Mouse (Mus musculus): ENCODE measurements around the gene Prph2. TPM values are rescaled to one million over a fixed set of nuclear protein-coding genes. Genes with fewer than 3 reads are reported as not detected.

Prph2 gene
- polyA plus RNA-seq, 1 experiment, result not detected

DNA sequence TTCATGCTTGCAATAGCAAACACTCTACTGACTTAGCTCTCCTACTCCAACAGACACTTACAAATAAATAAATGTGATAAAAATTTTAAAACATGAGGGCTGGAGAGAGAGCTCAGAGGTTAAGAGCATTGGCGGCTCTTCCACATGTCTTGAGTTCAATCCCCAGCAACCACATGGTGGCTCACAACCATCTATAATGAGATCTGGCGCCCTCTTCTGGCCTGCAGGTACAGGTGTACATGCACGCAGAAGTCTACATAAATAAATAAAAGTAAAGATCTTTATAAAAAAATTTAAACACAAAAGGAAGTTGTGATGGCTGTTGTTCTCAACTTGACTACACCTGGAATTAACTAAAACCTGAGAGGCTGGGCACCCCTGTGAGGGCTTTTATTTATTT is 34.6 kb upstream of the Prph2 start:
- WGBS, result 93% methylated on average over 3 of the region's 3 CpGs
- DNase-seq, result no peak

DNA sequence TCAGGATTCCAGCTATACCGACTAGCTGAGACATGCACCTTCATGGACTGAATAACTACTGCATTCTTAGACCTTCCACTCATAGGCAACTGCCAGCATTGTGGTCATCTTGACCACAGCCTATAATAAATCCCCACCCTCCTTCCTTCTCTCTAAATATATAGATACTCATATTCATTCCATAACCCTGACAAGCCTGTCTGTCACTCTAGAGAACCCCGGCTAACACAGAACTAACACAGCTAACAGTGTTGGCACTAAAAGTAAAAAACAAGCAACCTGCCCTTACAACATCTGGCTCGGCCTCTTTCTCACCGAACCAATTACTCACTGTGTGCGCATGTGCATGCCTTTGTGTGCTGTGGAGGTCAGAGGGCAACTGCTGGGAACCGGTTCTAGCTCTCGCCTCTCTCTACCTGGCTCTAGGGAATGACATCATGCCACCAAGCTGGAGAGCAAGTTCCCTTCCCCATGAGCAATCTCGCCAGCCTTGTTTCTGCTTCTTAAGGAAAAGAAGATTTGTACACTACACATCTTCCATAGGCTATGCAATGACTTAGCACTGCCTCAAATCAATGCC is 33.8 kb upstream of the Prph2 start:
- TF ChIP-seq CTCF (conservative IDR thresholded peaks at IDR 0.05; ENCODE audit: insufficient read depth, insufficient read length, low read depth, low read length) (no peak), POLR2A (IDR thresholded peaks at IDR 0.05; ENCODE audit: low read depth, low read length) (no peak)
- Histone ChIP-seq H3K36me3 (ENCODE audit: control insufficient read depth, insufficient read depth, low read length) (no peaks in the 10 kb centered on the region), H3K4me1 (ENCODE audit: control insufficient read depth, insufficient read depth, low read length) (peaks cover 17% of the 10 kb centered on the region; the same call in 1 of the 2 replicates), H3K4me3 (ENCODE audit: insufficient read depth, low read depth, low read length) (no peak overlapping the region), H3K27me3 (replicated peaks; ENCODE audit: control insufficient read depth, insufficient read depth, low read length) (no peaks in the 10 kb centered on the region), H3K27ac (ENCODE audit: insufficient read depth, low read depth, low read length) (peak overlapping the region; percentile 44; the same call in 1 of the 2 replicates)
- DNase-seq, result peak; percentile 74
- 39% methylated on average over 8 of the region's 8 CpGs for WGBS

More for the DNA sequence above, 34.6 kb upstream of the Prph2 start:
- Histone ChIP-seq H3K4me3 (ENCODE audit: insufficient read depth, low read depth, low read length) (no peak overlapping the region), H3K36me3 (ENCODE audit: control insufficient read depth, insufficient read depth, low read length) (no peaks in the 10 kb centered on the region), H3K27ac (ENCODE audit: insufficient read depth, low read depth, low read length) (no peak overlapping the region), H3K4me1 (ENCODE audit: control insufficient read depth, insufficient read depth, low read length) (peaks cover 17% of the 10 kb centered on the region; the same call in 1 of the 2 replicates), H3K27me3 (replicated peaks; ENCODE audit: control insufficient read depth, insufficient read depth, low read length) (no peaks in the 10 kb centered on the region)
- TF ChIP-seq CTCF (conservative IDR thresholded peaks at IDR 0.05; ENCODE audit: insufficient read depth, insufficient read length, low read depth, low read length) (peak; percentile 43), POLR2A (IDR thresholded peaks at IDR 0.05; ENCODE audit: low read depth, low read length) (no peak)

DNA sequence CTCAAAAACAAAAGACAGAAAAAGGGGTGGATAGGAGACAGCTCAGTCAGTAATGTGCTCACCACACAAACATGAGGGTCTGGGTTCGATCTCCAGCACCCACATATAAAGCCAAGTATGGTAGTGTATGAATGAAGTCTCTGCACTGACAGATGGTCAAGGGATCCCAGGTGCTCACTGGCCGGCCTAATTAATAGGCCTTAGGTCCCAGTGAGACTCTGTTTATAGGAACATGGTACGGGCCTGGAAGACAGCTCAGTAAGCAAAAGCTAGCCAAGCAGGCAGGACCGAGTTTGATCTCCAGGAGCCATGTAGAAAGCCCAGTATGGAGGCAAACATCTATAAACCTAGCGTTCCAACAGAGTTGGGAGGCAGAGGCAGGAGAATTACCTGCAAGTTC is 33.2 kb upstream of the Prph2 start:
- no peak for DNase-seq
- Histone ChIP-seq H3K27ac (ENCODE audit: insufficient read depth, low read depth, low read length) (peak overlapping the region; percentile 37; the same call in 1 of the 2 replicates), H3K36me3 (ENCODE audit: control insufficient read depth, insufficient read depth, low read length) (no peaks in the 10 kb centered on the region), H3K4me3 (ENCODE audit: insufficient read depth, low read depth, low read length) (no peak overlapping the region), H3K27me3 (replicated peaks; ENCODE audit: control insufficient read depth, insufficient read depth, low read length) (no peaks in the 10 kb centered on the region), H3K4me1 (ENCODE audit: control insufficient read depth, insufficient read depth, low read length) (peaks cover 17% of the 10 kb centered on the region; the same call in 1 of the 2 replicates)
- no peak for TF ChIP-seq POLR2A (IDR thresholded peaks at IDR 0.05; ENCODE audit: low read depth, low read length)
- WGBS, result 94% methylated on average over 5 of the region's 5 CpGs

DNA sequence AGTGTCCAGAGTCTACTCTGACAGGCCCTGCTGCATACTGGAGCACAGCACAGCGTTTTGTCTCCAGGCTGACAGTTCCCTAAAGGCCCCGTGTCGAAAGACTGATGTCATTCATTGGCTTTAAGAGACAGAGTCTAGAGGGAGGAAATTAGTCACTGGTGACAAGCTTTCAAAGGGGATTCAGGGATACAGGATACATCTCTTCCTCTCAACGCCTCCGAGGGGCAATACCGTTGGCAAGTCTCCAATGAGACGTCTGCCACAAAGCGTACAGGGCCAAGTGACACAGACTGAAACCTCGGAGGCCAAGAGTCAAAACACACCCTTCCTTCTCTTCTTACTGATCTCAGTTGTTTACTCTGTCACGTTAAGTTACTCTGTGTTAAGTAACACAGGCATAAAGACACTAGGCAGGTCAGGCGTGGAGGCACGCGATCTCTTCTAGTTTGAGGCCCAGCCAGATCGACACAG is 30.4 kb upstream of the Prph2 start:
- H3K27ac ChIP-seq (ENCODE audit: insufficient read depth, low read depth, low read length), result no peak overlapping the region
- DNase-seq, result peak; percentile 85
- TF ChIP-seq CTCF (conservative IDR thresholded peaks at IDR 0.05; ENCODE audit: insufficient read depth, insufficient read length, low read depth, low read length) (no peak), POLR2A (IDR thresholded peaks at IDR 0.05; ENCODE audit: low read depth, low read length) (no peak)
- peaks cover 18% of the 10 kb centered on the region; the same call in 1 of the 2 replicates for H3K4me1 ChIP-seq (ENCODE audit: control insufficient read depth, insufficient read depth, low read length)
- H3K36me3 ChIP-seq (ENCODE audit: control insufficient read depth, insufficient read depth, low read length), result no peaks in the 10 kb centered on the region
- H3K27me3 ChIP-seq (replicated peaks; ENCODE audit: control insufficient read depth, insufficient read depth, low read length), result no peaks in the 10 kb centered on the region
- WGBS, result 37% methylated on average over 14 of the region's 14 CpGs
- no peak overlapping the region for H3K4me3 ChIP-seq (ENCODE audit: insufficient read depth, low read depth, low read length)

- 69% methylated on average over 2 of the region's 2 CpGs for WGBS
- no peaks in the 10 kb centered on the region for H3K27me3 ChIP-seq (replicated peaks; ENCODE audit: control insufficient read depth, insufficient read depth, low read length)
- DNase-seq, result no peak
- no peak overlapping the region for H3K27ac ChIP-seq (ENCODE audit: insufficient read depth, low read depth, low read length)
- TF ChIP-seq POLR2A (IDR thresholded peaks at IDR 0.05; ENCODE audit: low read depth, low read length), result no peak
- H3K4me3 ChIP-seq (ENCODE audit: insufficient read depth, low read depth, low read length), result no peak overlapping the region
- peaks cover 18% of the 10 kb centered on the region; the same call in 1 of the 2 replicates for H3K4me1 ChIP-seq (ENCODE audit: control insufficient read depth, insufficient read depth, low read length)
- H3K36me3 ChIP-seq (ENCODE audit: control insufficient read depth, insufficient read depth, low read length), result no peaks in the 10 kb centered on the region
Observed at GRCm38 (mm10) chr17:46880322-46880721, 29.9 kb upstream of the Prph2 start.

DNA sequence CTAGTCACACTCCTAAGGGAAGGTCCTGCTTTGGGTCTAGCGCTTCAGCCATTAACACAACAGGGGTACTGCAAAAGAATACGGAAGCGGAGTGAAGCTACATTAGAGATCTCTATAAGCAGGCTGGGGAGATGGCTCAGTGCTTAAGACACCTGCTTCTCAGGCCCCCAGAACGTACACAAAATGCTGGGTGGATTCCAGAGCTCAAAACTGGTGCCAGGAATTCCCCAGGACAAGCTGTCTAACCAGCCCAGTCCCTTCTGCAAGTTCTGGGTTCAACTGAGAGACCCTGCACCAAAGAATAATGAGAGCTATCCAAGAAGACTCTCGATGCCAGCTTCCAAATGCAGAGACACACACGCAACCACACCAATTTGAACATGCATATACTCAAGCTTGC is 28.5 kb upstream of the Prph2 start:
- WGBS, result 91% methylated on average over 6 of the region's 6 CpGs
- Histone ChIP-seq H3K27ac (ENCODE audit: insufficient read depth, low read depth, low read length) (no peak overlapping the region), H3K36me3 (ENCODE audit: control insufficient read depth, insufficient read depth, low read length) (no peaks in the 10 kb centered on the region), H3K27me3 (replicated peaks; ENCODE audit: control insufficient read depth, insufficient read depth, low read length) (no peaks in the 10 kb centered on the region), H3K4me1 (ENCODE audit: control insufficient read depth, insufficient read depth, low read length) (peaks cover 14% of the 10 kb centered on the region; the same call in 1 of the 2 replicates), H3K4me3 (ENCODE audit: insufficient read depth, low read depth, low read length) (no peak overlapping the region)
- no peak for DNase-seq
- TF ChIP-seq POLR2A (IDR thresholded peaks at IDR 0.05; ENCODE audit: low read depth, low read length) (no peak), CTCF (conservative IDR thresholded peaks at IDR 0.05; ENCODE audit: insufficient read depth, insufficient read length, low read depth, low read length) (no peak)

GRCm38 (mm10) chr17:46883107-46883506 is 27.2 kb upstream of the Prph2 start:
- TF ChIP-seq CTCF (conservative IDR thresholded peaks at IDR 0.05; ENCODE audit: insufficient read depth, insufficient read length, low read depth, low read length) (no peak), POLR2A (IDR thresholded peaks at IDR 0.05; ENCODE audit: low read depth, low read length) (no peak)
- H3K4me1 ChIP-seq (ENCODE audit: control insufficient read depth, insufficient read depth, low read length), result peaks cover 9% of the 10 kb centered on the region; the same call in 1 of the 2 replicates
- no peak overlapping the region for H3K4me3 ChIP-seq (ENCODE audit: insufficient read depth, low read depth, low read length)
- peak overlapping the region; percentile 57; the same call in 1 of the 2 replicates for H3K27ac ChIP-seq (ENCODE audit: insufficient read depth, low read depth, low read length)
- 54% methylated on average over 9 of the region's 9 CpGs for WGBS
- peak; percentile 47 for DNase-seq
- H3K27me3 ChIP-seq (replicated peaks; ENCODE audit: control insufficient read depth, insufficient read depth, low read length), result no peaks in the 10 kb centered on the region
- no peaks in the 10 kb centered on the region for H3K36me3 ChIP-seq (ENCODE audit: control insufficient read depth, insufficient read depth, low read length)

All from kidney, adult 2 months (tissue).